Mouse (Mus musculus): Measurements from ENCODE around the gene Gemin2. TPM values are rescaled to one million over a fixed set of nuclear protein-coding genes. Genes with fewer than 3 reads are reported as not detected.

Gemin2 gene
- polyA plus RNA-seq, 1 experiment from 2014 or later, result 40.2 TPM

DNA sequence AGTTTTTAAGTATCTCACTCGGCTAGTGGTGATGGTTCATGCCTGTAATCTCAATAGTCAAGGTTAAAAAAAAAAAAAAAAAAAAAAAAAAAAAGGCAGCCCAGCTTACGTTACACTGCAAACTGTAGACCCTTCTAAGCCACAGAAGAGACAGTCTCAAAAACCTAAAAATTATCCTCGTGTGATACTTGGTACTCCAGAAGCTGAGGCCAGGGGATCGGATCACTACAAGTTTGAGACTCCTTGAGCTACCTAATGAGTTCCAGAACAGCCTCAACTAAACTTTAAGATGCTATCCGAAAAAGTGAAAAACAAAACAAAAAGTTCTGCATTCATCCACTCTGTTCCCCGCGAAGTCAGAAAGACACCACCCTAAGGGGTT lies 492 bp upstream of the Gemin2 start:
- peak overlapping the region; percentile 83 for H3K4me3 ChIP-seq (ENCODE audit: low read depth, low read length)
- peaks cover 2% of the 10 kb centered on the region; the same call in 1 of the 2 replicates for H3K4me1 ChIP-seq (ENCODE audit: control insufficient read depth, insufficient read depth, low read length)
- ATAC-seq (ENCODE audit: insufficient number of reproducible peaks, low FRiP score, low TSS enrichment, low read depth), result no peak
- H3K9me3 ChIP-seq (ENCODE audit: control insufficient read depth, low read length), result no peaks in the 10 kb centered on the region
- H3K27me3 ChIP-seq (ENCODE audit: control insufficient read depth, insufficient read depth, low read length), result no peaks in the 10 kb centered on the region
- H3K9ac ChIP-seq (ENCODE audit: low read length), result peak overlapping the region; percentile 37
- 0 out of 2 replicates have a peak, but pooled peaks cover 2% of the 10 kb centered on the region for H3K36me3 ChIP-seq (ENCODE audit: control insufficient read depth, insufficient read depth, low read length)
- 3% methylated on average over 7 of the region's 7 CpGs for WGBS
- no peak for DNase-seq (ENCODE audit: low spot score)
- H3K27ac ChIP-seq (replicated peaks; ENCODE audit: low read depth, low read length), result peak overlapping the region; percentile 38
- H3K4me2 ChIP-seq (ENCODE audit: low read depth, severe bottlenecking), result peak overlapping the region; percentile 78

DNA sequence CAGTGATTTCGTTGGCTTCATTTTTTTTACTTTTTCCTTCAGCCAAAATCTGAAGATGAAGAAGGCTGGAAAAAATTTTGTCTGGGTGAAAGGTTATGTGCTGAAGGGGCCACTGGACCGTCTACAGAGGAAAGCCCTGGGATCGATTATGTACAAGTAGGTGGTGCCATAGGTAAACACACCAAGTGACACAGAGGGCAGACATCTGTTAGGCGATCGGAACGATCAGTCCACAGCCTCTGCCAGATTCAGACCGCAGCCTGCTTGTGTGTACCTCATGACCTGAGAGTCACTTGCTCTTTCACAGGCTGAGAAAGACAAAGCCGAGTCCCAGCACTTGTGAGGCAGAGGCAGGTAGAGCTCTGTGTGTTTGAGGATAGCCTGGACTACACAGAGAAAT lies 4.8 kb downstream of the Gemin2 start:
- Histone ChIP-seq H3K36me3 (ENCODE audit: control insufficient read depth, insufficient read depth, low read length) (peaks cover 6% of the 10 kb centered on the region; the same call in 1 of the 2 replicates), H3K27me3 (ENCODE audit: control insufficient read depth, insufficient read depth, low read length) (no peaks in the 10 kb centered on the region), H3K4me1 (ENCODE audit: control insufficient read depth, insufficient read depth, low read length) (no peaks in the 10 kb centered on the region), H3K4me2 (ENCODE audit: low read depth, severe bottlenecking) (no peak overlapping the region), H3K4me3 (ENCODE audit: low read depth, low read length) (no peak overlapping the region), H3K27ac (replicated peaks; ENCODE audit: low read depth, low read length) (no peak overlapping the region), H3K9me3 (ENCODE audit: control insufficient read depth, low read length) (no peaks in the 10 kb centered on the region), H3K9ac (ENCODE audit: low read length) (no peak overlapping the region)
- DNase-seq (ENCODE audit: low spot score), result no peak
- WGBS, result 83% methylated on average over 8 of the region's 8 CpGs
- no peak for ATAC-seq (ENCODE audit: insufficient number of reproducible peaks, low FRiP score, low TSS enrichment, low read depth)

DNA sequence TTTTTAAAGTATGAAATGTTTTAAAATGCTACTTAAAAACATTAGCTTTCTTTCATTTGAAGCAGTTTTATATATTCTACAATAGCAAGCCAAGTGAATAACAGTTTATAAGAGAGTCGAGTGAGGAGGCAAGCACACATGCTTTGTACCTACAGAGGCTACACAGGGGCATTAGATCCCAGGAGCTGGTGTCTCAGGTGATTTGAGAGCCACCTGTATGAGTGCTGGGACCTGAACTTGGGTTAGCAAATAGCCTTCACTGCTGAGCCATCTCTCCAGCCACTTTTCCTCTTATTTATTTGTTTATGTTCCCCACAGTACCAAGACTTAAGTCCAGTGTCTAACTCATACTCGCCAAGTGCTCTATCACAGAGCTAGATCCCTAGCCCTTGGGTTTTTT lies 6.7 kb downstream of the Gemin2 start:
- 92% methylated on average over 2 of the region's 2 CpGs for WGBS
- ATAC-seq (ENCODE audit: insufficient number of reproducible peaks, low FRiP score, low TSS enrichment, low read depth), result no peak

DNA sequence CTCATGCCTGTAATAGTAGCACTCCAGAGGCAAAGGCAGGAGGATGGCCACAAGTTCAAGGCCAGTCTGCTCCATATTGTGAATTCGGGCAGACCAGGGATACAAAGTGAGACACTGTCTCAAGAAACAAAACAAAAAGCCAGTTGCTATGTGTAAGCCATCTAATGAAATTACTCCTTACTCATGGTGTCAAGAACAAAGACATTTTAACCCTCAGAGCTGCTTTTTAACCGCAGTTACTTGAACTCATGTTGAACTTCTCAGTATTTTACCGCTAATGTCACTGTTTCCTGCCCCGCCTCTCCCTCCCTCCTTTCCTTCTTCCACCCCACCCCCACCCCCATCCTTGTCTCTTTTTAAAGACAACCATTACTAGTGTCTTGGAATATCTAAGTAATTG lies 8.1 kb downstream of the Gemin2 start:
- no peak for DNase-seq (ENCODE audit: low spot score)
- no peak overlapping the region for H3K4me3 ChIP-seq (ENCODE audit: low read depth, low read length)
- no peak overlapping the region for H3K4me2 ChIP-seq (ENCODE audit: low read depth, severe bottlenecking)
- WGBS, result 86% methylated on average over 4 of the region's 4 CpGs
- no peak overlapping the region for H3K9ac ChIP-seq (ENCODE audit: low read length)
- no peak for ATAC-seq (ENCODE audit: insufficient number of reproducible peaks, low FRiP score, low TSS enrichment, low read depth)
- no peaks in the 10 kb centered on the region for H3K4me1 ChIP-seq (ENCODE audit: control insufficient read depth, insufficient read depth, low read length)
- no peaks in the 10 kb centered on the region for H3K27me3 ChIP-seq (ENCODE audit: control insufficient read depth, insufficient read depth, low read length)
- H3K36me3 ChIP-seq (ENCODE audit: control insufficient read depth, insufficient read depth, low read length), result peaks cover 6% of the 10 kb centered on the region; the same call in 1 of the 2 replicates
- H3K9me3 ChIP-seq (ENCODE audit: control insufficient read depth, low read length), result no peaks in the 10 kb centered on the region
- H3K27ac ChIP-seq (replicated peaks; ENCODE audit: low read depth, low read length), result no peak overlapping the region

More for the DNA sequence above, 6.7 kb downstream of the Gemin2 start:
- Histone ChIP-seq H3K27ac (replicated peaks; ENCODE audit: low read depth, low read length) (no peak overlapping the region), H3K4me1 (ENCODE audit: control insufficient read depth, insufficient read depth, low read length) (no peaks in the 10 kb centered on the region), H3K4me2 (ENCODE audit: low read depth, severe bottlenecking) (no peak overlapping the region), H3K36me3 (ENCODE audit: control insufficient read depth, insufficient read depth, low read length) (peaks cover 6% of the 10 kb centered on the region; the same call in 1 of the 2 replicates), H3K4me3 (ENCODE audit: low read depth, low read length) (no peak overlapping the region), H3K9ac (ENCODE audit: low read length) (no peak overlapping the region), H3K27me3 (ENCODE audit: control insufficient read depth, insufficient read depth, low read length) (no peaks in the 10 kb centered on the region), H3K9me3 (ENCODE audit: control insufficient read depth, low read length) (no peaks in the 10 kb centered on the region)
- no peak for DNase-seq (ENCODE audit: low spot score)

DNA sequence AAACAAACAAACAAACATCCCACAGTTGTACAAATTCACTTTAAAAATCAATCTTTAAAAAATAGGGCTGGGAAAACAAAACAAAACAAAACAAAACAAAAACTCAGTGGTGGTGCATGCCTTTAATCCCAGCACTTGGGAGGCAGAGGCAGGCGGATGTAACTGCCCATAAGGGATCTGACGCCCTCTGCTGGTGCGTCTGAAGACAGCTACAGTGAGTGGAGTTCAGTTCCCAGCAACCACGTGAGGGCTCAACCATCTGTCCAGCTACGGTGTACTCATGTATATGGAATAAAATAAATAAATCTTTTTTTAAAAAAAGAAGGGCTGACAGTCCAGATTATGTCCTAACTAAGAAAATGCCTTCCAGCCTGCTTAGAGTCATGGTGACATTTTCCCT lies 18.9 kb downstream of the Gemin2 start:
- no peak overlapping the region for H3K9ac ChIP-seq (ENCODE audit: low read length)
- peaks cover 7% of the 10 kb centered on the region for H3K36me3 ChIP-seq (ENCODE audit: control insufficient read depth, insufficient read depth, low read length)
- no peak overlapping the region for H3K4me2 ChIP-seq (ENCODE audit: low read depth, severe bottlenecking)
- no peak overlapping the region for H3K27ac ChIP-seq (replicated peaks; ENCODE audit: low read depth, low read length)
- no peaks in the 10 kb centered on the region for H3K4me1 ChIP-seq (ENCODE audit: control insufficient read depth, insufficient read depth, low read length)
- no peaks in the 10 kb centered on the region for H3K9me3 ChIP-seq (ENCODE audit: control insufficient read depth, low read length)
- no peak for DNase-seq (ENCODE audit: low spot score)
- no peaks in the 10 kb centered on the region for H3K27me3 ChIP-seq (ENCODE audit: control insufficient read depth, insufficient read depth, low read length)
- H3K4me3 ChIP-seq (ENCODE audit: low read depth, low read length), result no peak overlapping the region
- ATAC-seq (ENCODE audit: insufficient number of reproducible peaks, low FRiP score, low TSS enrichment, low read depth), result no peak
- 70% methylated on average over 5 of the region's 5 CpGs for WGBS

DNA sequence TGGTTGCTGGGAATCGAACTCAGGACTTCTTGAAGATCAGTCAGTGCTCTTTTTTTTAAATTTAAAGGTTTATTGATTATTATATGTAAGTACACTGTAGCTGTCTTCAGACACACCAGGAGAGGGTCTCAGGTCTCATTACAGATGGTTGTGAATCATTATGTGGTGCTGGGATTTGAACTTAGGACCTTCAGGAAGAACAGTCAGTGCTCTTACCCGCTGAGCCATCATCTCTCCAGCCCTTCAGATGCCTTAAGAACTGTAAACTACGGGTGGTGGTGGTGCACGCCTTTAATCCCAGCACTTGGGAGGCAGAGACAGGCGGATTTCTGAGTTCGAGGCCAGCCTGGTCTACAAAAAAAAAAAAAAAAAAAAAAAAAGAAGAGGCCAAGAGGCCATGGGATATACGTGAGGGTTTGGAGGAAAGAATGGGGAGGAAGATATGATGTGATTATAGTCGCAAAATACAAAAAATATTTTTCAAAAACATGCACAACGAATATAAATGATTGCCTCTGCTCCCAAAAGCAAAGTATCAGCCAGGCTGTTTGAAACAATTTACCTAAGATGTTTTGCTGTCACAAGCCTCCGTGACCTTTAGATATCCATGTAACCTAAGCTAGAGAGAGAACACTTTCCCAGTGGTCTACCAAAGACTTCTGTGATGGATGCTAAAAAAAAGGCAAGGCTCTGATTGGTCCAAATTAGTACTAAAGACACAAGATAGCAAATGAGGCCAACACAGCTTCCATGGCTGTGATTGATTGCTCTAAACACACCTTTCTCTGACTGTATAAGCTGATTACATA lies 26.2 kb downstream of the Gemin2 start:
- Histone ChIP-seq H3K4me1 (ENCODE audit: control insufficient read depth, insufficient read depth, low read length) (no peaks in the 10 kb centered on the region), H3K4me3 (ENCODE audit: low read depth, low read length) (no peak overlapping the region), H3K27ac (replicated peaks; ENCODE audit: low read depth, low read length) (peak overlapping the region; percentile 87; the same call in 1 of the 2 replicates), H3K9ac (ENCODE audit: low read length) (no peak overlapping the region), H3K9me3 (ENCODE audit: control insufficient read depth, low read length) (no peaks in the 10 kb centered on the region), H3K27me3 (ENCODE audit: control insufficient read depth, insufficient read depth, low read length) (no peaks in the 10 kb centered on the region), H3K4me2 (ENCODE audit: low read depth, severe bottlenecking) (no peak overlapping the region), H3K36me3 (ENCODE audit: control insufficient read depth, insufficient read depth, low read length) (peaks cover 1% of the 10 kb centered on the region; the same call in 1 of the 2 replicates)
- ATAC-seq (ENCODE audit: insufficient number of reproducible peaks, low FRiP score, low TSS enrichment, low read depth), result no peak; the same call in 1 of the 2 replicates
- no peak for DNase-seq (ENCODE audit: low spot score)
- WGBS, result 68% methylated on average over 10 of the region's 10 CpGs

DNA sequence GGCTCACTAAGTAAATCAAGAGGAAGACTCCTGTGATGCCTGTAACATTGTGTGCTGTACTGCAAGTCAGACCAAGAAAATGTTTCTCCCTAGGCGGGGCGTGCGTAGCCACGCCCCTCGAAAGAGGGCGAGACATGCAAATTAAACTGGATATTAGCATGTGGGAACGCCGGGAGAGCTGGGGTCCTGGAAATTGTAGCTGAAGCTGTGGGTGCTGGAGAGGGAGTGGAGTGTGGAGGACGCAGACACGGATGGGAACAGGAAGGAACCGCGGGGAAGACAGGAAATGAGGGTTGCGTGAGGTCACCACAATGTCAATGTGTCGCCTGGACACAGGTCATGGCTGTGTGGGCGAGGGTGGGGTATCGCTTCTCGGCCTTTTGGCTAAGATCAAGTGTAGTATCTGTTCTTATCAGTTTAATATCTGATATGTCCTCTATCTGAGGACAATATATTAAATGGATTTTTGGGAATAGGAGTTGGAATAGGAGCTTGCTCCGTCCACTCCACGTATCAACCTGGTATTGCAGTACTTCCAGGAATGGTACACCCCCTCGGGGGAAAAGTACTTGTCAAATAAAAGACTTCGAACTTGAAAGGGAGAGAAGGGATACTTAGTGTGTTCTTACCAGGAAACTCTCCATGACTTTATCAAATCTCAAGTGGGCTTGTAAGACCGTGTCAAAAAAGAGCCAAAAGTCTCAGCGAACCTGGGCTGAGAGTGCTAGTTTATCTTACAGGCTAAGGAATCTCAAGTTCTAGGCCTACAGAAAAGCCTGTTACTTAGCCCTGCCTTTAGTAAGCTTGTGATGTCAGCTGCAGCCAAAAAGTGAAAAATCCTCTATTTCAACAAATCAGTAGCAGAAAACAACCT lies 27.0 kb downstream of the Gemin2 start:
- peak; percentile 76 for DNase-seq (ENCODE audit: low spot score)
- Histone ChIP-seq H3K9me3 (ENCODE audit: control insufficient read depth, low read length) (no peaks in the 10 kb centered on the region), H3K4me3 (ENCODE audit: low read depth, low read length) (no peak overlapping the region), H3K4me2 (ENCODE audit: low read depth, severe bottlenecking) (0 out of 2 replicates have a peak overlapping the region, but pooled peaks have one; percentile 8), H3K27me3 (ENCODE audit: control insufficient read depth, insufficient read depth, low read length) (no peaks in the 10 kb centered on the region), H3K27ac (replicated peaks; ENCODE audit: low read depth, low read length) (peak overlapping the region; percentile 87), H3K4me1 (ENCODE audit: control insufficient read depth, insufficient read depth, low read length) (no peaks in the 10 kb centered on the region), H3K36me3 (ENCODE audit: control insufficient read depth, insufficient read depth, low read length) (peaks cover 2% of the 10 kb centered on the region; the same call in 1 of the 2 replicates), H3K9ac (ENCODE audit: low read length) (no peak overlapping the region)
- ATAC-seq (ENCODE audit: insufficient number of reproducible peaks, low FRiP score, low TSS enrichment, low read depth), result peak; percentile 86
- 2% methylated on average over 23 of the region's 23 CpGs for WGBS

DNA sequence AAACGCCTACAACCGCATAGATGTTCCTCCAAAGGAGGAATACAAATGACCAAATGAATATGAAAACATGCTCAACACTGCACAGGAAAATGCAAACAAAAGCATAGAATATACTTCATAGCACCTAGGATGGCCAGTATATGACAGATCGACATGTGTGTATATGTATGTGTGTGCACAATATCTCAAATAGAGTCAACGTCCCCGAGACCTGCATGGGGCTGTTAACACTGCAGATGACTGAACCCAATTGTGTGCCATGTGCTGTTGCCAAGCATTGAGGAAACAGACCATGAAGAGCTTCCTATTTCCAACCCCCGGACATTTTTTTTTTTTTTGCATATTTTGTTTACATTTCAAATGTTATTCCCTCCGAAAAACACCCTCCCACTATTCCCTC lies 27.7 kb downstream of the Gemin2 start:
- ATAC-seq (ENCODE audit: insufficient number of reproducible peaks, low FRiP score, low TSS enrichment, low read depth), result peak; percentile 71
- Histone ChIP-seq H3K36me3 (ENCODE audit: control insufficient read depth, insufficient read depth, low read length) (peaks cover 4% of the 10 kb centered on the region; the same call in 1 of the 2 replicates), H3K4me3 (ENCODE audit: low read depth, low read length) (no peak overlapping the region), H3K4me1 (ENCODE audit: control insufficient read depth, insufficient read depth, low read length) (no peaks in the 10 kb centered on the region), H3K4me2 (ENCODE audit: low read depth, severe bottlenecking) (no peak overlapping the region), H3K9ac (ENCODE audit: low read length) (no peak overlapping the region), H3K27ac (replicated peaks; ENCODE audit: low read depth, low read length) (no peak overlapping the region), H3K9me3 (ENCODE audit: control insufficient read depth, low read length) (no peaks in the 10 kb centered on the region), H3K27me3 (ENCODE audit: control insufficient read depth, insufficient read depth, low read length) (no peaks in the 10 kb centered on the region)
- peak; percentile 25 for DNase-seq (ENCODE audit: low spot score)
- WGBS, result 23% methylated on average over 7 of the region's 7 CpGs

All from limb, embryonic 11.5 days (tissue).